Mouse (Mus musculus): ENCODE measurements around the gene Sos1.
A peak's percentile ranks its signal among the peaks of the same experiment; 100 is the strongest.

Sos1 gene

DNA sequence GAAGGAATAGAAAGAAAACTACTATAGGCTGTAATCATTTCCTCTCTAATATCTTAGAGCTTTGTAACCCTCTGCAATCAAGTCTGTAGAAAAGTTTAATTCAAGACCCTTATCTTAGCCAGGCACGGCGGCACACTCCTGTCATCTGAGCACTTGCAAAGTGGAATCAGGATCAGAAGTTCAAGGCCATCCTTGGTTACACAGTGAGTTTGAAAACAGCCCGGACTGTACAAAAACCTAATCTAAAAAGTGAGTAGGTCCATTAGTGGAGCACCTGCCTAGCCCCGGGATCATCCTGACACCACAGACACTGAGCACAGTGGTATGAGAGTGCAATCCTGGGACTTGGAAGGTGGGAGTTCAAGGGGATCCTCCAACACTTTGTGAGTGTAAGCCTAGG, 12.6 kb upstream of the Sos1 start:
- DNase-seq: no peak

GRCm38 (mm10) chr17:80492274-80492673, 12.0 kb upstream of the Sos1 start:
- no peak for DNase-seq

DNA sequence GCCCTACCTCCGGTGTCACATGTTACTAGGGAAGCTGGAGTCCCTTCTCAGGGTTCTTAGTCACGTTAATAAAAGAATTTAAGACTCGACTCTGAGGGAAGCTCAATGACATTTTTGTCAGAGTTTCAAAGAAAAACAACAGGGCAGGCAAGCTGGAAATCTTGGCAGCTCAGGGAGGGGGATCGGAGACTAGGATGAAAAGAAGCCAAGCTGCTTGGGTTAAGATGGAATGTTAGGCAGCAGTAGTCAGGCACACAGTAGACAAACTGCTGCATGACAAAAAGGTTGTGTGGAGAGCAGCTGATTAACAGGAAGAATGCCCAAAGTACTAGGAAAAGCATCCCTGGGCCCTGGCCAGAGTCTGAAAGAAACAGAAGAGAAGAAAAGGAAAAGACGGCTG, 9.9 kb upstream of the Sos1 start:
- DNase-seq: no peak

DNA sequence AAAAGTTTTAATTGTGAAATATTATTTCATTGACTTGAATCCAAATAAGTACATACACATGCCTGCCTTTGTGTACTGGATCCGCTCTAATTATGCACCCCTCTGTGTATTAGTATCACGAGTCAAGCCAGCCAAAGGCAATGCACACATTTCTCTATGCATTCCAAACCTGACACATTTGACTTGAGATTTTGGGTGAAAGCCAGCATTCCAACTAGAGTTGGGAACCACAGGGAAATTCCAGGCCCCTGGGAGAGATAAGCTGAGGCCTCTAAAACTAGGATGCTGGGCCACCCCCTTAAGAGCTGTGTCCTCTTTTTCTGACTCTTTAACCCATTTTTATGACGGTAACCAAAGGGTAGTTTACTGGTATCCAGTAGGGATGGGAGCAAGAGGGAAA, 8.7 kb upstream of the Sos1 start:
- no peak for DNase-seq

DNA sequence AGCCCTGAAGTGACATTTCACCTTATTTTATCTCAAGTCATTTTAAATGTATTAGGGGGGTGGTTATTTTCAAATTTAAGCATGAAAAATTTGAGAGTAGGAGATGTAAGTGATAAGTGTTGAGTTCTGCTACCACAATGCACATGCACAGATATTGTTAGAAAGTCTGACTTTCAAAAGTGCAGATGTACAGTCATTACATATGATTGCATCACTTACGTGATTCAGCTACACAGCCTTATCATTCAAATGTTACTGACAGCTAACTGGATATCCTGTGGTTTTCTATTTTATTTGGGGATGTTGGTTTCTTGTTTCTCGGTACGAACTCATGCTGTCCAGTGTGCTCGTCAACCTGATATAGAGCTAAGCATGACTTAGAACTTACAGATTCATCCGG, 4.9 kb upstream of the Sos1 start:
- no peak for DNase-seq

- no peak for DNase-seq
Observed at GRCm38 (mm10) chr17:80480855-80481224, 587 bp upstream of the Sos1 start.

DNA sequence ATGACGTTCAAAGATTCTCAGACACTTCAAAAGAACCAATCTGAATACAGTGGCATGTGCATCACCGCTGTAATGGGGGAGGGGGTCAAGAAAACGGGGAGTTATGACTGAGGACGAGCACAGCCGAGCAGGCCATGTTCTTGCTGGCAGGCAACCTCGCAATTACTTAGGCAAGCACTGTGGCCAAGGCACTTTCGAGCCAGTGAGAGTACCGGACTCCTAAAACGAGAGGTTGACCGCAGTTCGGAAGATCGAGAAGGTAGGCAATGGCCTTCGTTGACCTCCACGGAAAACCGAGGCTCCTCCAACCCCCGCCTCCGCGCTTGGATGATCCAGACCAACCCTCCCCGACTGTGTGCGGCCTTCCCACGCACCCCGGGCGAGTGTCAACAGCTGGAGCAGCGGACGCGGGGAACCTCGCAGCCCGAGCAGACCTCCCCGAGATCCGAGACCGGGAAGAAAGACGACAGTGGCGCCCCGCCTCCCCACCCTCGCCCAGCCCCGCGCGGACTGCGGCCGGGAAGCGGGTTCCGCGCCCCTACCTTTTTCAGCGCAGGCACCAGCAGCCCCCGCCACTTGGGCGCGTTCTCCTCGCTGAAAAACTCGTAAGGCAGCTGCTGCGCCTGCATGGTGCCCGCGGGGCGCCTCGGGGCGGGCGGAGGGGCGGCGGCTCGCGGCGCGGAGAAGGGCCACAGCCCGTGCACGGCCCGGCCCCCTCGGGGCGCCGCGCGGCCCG, 790 bp downstream of the Sos1 start:
- DNase-seq: peak; percentile 76

- DNase-seq: no peak
Observed at GRCm38 (mm10) chr17:80477679-80478078, 2.6 kb downstream of the Sos1 start.

GRCm38 (mm10) chr17:80476496-80476895, 3.8 kb downstream of the Sos1 start:
- DNase-seq: no peak

DNA sequence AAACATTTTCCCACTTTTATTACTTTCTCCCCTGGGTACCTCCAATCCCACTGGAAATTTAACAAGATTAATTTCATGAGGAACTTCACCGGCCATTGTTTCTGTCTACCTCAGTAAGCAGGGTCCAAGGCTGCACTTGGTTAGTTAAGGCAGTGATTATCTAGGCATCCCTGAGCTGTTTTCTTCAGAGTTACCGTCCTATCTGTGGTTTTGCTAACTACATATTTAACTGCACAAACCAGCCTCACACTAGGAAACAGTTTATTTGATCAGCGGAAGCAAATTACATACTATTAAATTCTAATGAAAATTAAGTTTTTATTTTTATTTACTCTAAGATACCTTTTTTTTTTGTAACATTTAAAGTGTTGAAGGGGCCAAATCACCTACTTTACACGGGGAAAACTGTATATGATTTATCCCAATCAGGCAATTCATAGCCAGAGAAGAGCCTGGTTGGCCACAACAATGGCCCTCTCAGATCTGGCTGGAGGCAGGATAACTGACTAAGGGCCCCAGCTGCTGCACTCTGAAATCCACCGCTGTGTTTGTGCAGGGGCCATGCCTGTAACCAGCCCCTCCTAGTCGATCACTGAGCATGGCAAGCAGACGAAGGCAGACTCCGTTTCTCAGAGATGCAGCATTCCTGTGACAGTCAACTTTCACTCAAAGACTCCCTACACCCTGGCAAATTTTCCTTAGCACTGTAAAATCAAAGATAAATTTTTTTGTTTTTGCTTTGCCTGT, 9.0 kb downstream of the Sos1 start:
- no peak for DNase-seq

GRCm38 (mm10) chr17:80468417-80468894, 11.8 kb downstream of the Sos1 start:
- peak; percentile 18 for DNase-seq

DNA sequence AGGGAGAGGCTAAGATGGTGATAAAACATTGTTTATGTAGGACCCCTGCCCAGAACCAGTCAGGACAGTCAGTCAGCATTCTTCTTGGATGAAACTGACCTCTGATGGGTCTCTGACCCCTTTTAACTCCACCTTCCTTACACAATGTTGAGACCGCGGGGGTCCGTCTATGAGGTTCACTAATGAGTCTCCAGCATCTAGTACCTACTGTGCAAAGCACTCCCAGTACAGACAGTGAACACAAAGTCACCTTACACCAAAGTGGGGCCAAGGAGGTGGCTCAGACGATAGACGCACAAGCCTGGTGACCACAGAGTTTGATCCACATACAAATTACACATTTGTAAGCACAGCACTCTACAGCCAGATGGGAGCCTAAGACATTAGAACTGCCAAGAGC, 20.0 kb downstream of the Sos1 start:
- no peak for DNase-seq

- no peak for DNase-seq
Observed at GRCm38 (mm10) chr17:80455648-80456047, 24.6 kb downstream of the Sos1 start.

GRCm38 (mm10) chr17:80450426-80451030, 29.7 kb downstream of the Sos1 start:
- DNase-seq: no peak

DNA sequence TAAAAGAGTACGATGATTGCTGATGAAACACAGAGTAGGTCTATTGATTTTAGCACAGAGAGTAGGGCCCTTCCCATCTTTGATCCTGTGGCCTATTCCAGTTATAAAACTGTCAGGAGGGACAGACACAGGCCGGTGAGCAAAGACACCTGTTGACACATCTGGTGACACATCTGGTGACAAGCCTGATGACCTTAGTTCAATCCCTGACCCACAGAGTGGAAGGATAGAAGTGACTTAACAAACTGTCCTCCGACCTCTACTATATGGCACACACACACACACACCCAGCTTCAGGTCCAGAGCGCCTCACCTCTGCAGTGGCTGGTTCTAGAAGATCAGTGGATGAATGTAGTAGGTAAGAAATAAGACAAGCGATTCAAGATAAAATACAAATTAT, 33.8 kb downstream of the Sos1 start:
- no peak for DNase-seq

GRCm38 (mm10) chr17:80445433-80445832, 34.8 kb downstream of the Sos1 start:
- DNase-seq: no peak

DNA sequence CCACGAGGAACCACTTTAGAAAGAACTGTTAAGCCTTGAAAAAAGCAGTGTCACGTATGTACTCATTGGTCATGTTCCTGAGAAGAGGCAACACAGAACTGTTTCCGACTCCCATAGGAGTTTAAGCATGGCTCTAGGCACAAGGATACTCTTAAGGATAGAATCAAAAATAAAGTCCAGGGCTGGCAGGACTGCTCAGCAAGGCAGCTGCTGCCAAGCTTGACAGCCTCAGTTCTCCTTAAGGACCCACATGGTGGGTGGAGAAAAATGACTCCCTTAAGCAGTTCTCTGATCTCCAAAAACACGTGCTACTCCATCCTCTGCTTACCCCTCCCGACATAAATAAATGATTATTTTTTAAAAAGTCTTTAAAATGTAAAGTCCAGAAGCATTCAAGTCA, 44.6 kb downstream of the Sos1 start:
- DNase-seq: no peak

GRCm38 (mm10) chr17:80434430-80434829, 45.8 kb downstream of the Sos1 start:
- no peak for DNase-seq

GRCm38 (mm10) chr17:80431997-80432396, 48.3 kb downstream of the Sos1 start:
- no peak for DNase-seq

DNA sequence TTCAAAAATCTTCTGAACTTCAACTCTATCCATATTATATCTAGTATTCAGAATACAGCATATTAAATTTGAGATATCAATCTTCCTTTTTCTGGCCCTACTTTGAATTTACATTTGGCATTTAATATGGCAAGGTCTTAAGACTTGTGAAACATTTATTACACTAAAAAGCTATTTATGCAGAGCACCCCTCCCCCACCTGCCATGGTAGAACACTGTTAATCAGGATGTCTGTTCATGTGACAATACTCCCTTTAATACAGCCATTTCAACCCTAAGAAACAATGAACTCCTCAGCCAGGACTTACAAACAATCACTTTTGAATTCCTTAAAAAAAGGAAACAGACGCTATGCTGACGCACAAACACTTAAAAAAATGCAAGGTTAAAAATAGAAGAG, 52.3 kb downstream of the Sos1 start:
- DNase-seq: no peak

DNA sequence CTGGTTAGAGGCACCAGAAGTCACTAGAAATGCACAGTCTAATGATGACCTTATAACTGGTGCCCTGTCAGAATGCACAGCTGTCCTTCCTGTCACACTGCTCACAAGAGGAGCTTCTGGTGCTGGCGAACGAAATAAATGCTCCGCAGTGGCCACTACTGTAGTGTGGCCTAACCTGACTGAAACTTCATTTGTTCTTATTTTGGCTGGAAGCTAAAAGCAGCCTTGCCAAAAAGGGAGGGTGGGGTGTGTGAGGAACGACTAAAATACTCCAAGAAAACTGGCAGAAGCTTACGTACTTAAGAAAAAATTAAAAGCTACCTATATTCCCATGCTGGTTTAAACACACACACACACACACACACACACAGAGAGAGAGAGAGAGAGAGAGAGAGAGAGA, 53.4 kb downstream of the Sos1 start:
- no peak for DNase-seq

GRCm38 (mm10) chr17:80426171-80426570, 54.1 kb downstream of the Sos1 start:
- no peak for DNase-seq

- DNase-seq: no peak
Observed at GRCm38 (mm10) chr17:80420998-80421397, 59.3 kb downstream of the Sos1 start.

DNA sequence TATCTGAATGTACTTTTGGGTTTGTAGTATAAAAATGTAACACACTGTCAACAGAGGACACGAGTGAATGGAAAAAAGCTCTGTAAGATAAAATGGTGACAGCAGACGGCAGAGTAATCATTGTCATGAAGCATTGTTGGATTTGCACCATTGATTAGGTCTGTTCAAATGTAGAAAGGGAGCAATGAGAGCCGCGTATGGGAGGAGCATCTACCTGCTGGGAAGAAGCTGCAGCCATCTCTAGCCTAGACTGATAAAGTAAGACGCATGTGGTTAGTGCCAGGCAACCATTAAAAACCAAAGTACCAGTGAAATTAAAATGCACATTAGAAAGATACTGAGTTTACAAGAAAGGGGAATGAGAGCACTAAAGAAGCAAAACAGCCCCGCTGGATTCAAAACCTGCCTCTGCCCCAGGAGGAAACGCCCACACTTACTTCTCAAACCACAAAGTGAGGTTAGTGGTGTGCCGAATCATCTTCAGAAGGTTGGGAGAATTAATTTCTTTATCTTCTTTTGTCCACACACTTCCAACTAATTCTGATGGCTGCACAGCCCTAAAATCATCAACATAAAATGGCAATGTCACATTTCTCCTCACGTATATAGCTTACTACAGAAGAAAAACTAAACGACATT, 61.6 kb downstream of the Sos1 start:
- DNase-seq: no peak

Data from thymus, postnatal 4 days (tissue).